Mouse (Mus musculus): ENCODE data around the gene Olfr994. TPM values are rescaled to one million over a fixed set of nuclear protein-coding genes. Genes with fewer than 3 reads are reported as not detected.

Gene Olfr994
- not detected in 2 replicates for total RNA-seq (2017)

DNA sequence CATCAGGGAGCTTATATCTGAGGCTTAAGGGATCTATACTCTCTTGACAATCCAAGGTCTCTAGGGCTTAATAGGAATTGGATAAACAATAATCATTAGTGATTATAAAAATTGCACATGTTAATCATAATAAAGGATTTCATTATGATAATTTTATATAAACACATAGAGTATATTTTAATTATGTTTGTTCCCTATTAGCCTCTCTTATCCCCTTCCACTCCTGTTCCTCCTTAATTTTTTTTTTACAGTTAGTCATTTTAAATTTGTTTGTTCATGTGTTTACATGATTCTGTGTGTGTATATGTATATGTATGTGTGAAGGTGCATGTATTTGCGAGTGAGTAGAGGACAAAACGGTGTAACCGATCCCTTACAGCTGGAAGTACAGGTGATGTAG, at the start of gene Olfr994:
TSS of gene Olfr994 (minus strand) at position 101 of the 400 bp plus-strand sequence.
- ATAC-seq (replicated peaks; ENCODE audit: low read depth, poor library complexity, severe bottlenecking), result no peak

DNA sequence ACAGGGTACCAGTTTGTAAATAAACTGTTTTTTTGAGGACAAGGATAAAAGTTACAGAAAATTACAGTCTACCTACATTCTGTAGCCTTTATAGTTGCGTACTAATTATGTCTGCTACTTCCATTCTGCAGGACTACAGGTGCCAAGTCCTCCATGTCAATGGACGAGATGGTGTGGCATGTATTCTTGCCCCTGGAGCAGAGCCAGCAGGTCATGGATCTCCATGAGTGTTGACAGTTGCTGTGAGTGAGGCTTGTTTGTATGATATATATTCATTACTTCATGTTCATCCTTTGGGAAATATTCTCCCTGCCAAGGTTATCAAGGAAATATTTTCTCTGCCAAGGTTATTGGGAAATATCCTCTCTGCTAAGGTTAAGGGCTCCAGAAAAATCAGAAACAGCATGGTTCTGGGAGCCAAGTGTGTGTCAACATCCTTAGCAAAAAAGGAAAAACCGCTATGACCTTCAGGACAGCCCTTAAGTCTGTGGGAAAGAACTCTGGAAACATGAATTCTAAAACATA, 30.6 kb upstream of the Olfr994 start:
- no peak for ATAC-seq (replicated peaks; ENCODE audit: low read depth, poor library complexity, severe bottlenecking)

DNA sequence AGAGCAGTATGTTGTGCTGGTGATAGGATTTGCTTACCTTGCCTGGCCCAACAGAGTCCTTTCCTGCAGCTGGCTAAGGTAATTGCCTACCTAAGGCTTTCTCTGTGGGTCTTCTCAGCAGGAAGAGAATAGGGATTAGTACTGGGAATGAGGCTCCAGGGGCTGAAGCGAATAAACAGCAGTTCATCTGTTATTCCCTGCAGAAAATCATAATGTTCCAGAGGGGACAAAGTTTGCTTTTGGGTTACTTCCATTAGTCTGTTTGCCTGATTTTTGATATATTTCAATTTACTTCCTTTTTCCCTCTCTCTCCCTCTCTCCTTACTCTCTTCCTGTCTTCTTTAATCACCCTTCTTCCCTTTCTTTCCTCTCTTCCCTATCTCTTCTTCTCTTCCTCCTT, 7.3 kb upstream of the Olfr994 start, which contains the start of gene Olfr995:
TSS of gene Olfr995 (minus strand) at position 101 of the 400 bp plus-strand sequence.
- ATAC-seq (replicated peaks; ENCODE audit: low read depth, poor library complexity, severe bottlenecking), result no peak

GRCm38 (mm10) chr2:85442546-85442945, 6.3 kb upstream of the Olfr994 start:
- no peak for ATAC-seq (replicated peaks; ENCODE audit: low read depth, poor library complexity, severe bottlenecking)

GRCm38 (mm10) chr2:85425893-85426292, 10.4 kb downstream of the Olfr994 start:
- no peak for ATAC-seq (replicated peaks; ENCODE audit: low read depth, poor library complexity, severe bottlenecking)

- no peak for ATAC-seq (replicated peaks; ENCODE audit: low read depth, poor library complexity, severe bottlenecking)
Observed at GRCm38 (mm10) chr2:85414777-85415176, 21.5 kb downstream of the Olfr994 start, which contains the start of gene Olfr993. Gene Olfr993 (minus strand): TSS chr2:85414877.

- ATAC-seq (replicated peaks; ENCODE audit: low read depth, poor library complexity, severe bottlenecking), result no peak
Observed at GRCm38 (mm10) chr2:85409369-85409768, 26.9 kb downstream of the Olfr994 start, which contains the start of gene Olfr992. Gene Olfr992 (minus strand): TSS chr2:85409469.

Other genes starting within 250 kb of the Olfr994 start
- not detected in 2 replicates for gene Lrrc55, start 239.3 kb downstream of the Olfr994 start, total RNA-seq (2017)
- not detected in 2 replicates for gene Olfr987, start 97.1 kb downstream of the Olfr994 start, total RNA-seq (2017)
- gene Olfr988, start 73.2 kb downstream of the Olfr994 start, total RNA-seq (2017), result not detected in 2 replicates
- not detected in 2 replicates for gene Olfr992, start 27.0 kb downstream of the Olfr994 start, total RNA-seq (2017)
- gene Olfr993, start 21.6 kb downstream of the Olfr994 start, total RNA-seq (2017), result not detected in 2 replicates
- not detected in 2 replicates for gene Olfr995, start 7.2 kb upstream of the Olfr994 start, total RNA-seq (2017)
- not detected in 2 replicates for gene 4833423E24Rik, start 82.6 kb upstream of the Olfr994 start, total RNA-seq (2017)
- gene Olfr996, start 142.8 kb upstream of the Olfr994 start, total RNA-seq (2017), result not detected in 2 replicates
- gene Olfr998, start 152.5 kb upstream of the Olfr994 start, total RNA-seq (2017), result not detected in 2 replicates
- gene Olfr1000, start 175.5 kb upstream of the Olfr994 start, total RNA-seq (2017), result not detected in 2 replicates
- not detected in 2 replicates for gene Olfr1002, start 214.3 kb upstream of the Olfr994 start, total RNA-seq (2017)
- gene Olfr154, start 228.0 kb upstream of the Olfr994 start, total RNA-seq (2017), result not detected in 2 replicates
- gene Olfr1006, start 242.3 kb upstream of the Olfr994 start, total RNA-seq (2017), result not detected in 2 replicates